Comparison of ENCODE assay signal across 16 mouse cellular contexts in the genomic region with DNA sequence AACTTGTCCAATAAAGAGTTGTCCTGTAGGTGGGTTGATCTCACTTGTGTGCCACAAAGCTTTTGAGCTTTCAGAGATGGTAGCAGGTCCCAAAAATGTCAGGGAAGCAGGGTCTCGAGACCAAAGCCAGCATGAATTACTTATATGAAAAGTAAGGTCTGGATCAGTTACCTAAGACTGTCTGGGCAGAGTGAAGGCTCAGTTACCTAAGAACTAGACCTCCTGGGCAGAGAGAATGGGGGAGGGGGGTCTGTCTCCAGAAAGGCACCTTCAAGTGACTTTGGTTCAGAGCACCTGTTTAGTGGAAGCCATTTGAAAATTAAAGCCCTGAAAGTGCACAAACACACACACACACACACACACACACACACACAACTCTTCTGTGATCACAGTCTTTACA. TPM values are rescaled to one million over a fixed set of nuclear protein-coding genes. Genes with fewer than 3 reads are reported as not detected.
DNase-seq lines count a peak whose midpoint lies in the region; ATAC-seq and TF ChIP-seq lines count a peak whose summit lies in the region.
"Had no signal": no experiment of that assay in that cellular context is flagged by ENCODE, and none has a peak within 500 bp of the region (broad histone marks: within the 10 kb centered on the region; RNA-seq: fewer than 3 reads in every experiment).

No protein-coding gene starts in this region.

- peaks cover 34% of the 10 kb centered on the region for H3K4me1 ChIP-seq in embryonic facial prominence, embryonic 12.5 days
- H3K4me1 ChIP-seq in embryonic facial prominence, embryonic 10.5 days = peaks cover 55% of the 10 kb centered on the region
- peaks cover 22% of the 10 kb centered on the region; the same call in 1 of the 2 replicates for H3K4me1 ChIP-seq in kidney, postnatal 0 days (replicated peaks; ENCODE audit: insufficient read depth, low read length)
- H3K4me1 ChIP-seq in kidney, adult 2 months (ENCODE audit: control insufficient read depth, insufficient read depth, low read length) = peaks cover 18% of the 10 kb centered on the region
- H3K4me1 ChIP-seq in hindbrain, embryonic 13.5 days (replicated peaks) = peaks cover 41% of the 10 kb centered on the region

- TF ChIP-seq CTCF in kidney, postnatal 0 days (IDR thresholded peaks at IDR 0.05; ENCODE audit: low read depth) = no peak
- no peak for TF ChIP-seq CTCF in kidney, adult 2 months (conservative IDR thresholded peaks at IDR 0.05; ENCODE audit: insufficient read depth, insufficient read length, low read depth, low read length)

- H3K9ac ChIP-seq in embryonic facial prominence, embryonic 12.5 days = no peak overlapping the region
- H3K9ac ChIP-seq in kidney, postnatal 0 days (ENCODE audit: low read depth, low read length) = no peak overlapping the region
- no peak overlapping the region for H3K9ac ChIP-seq in hindbrain, embryonic 13.5 days

- 81% methylated on average over 1 of the region's 1 CpGs for WGBS in embryonic facial prominence, embryonic 12.5 days
- WGBS in embryonic facial prominence, embryonic 10.5 days = 84% methylated on average over 1 of the region's 1 CpGs
- 55% methylated on average over 1 of the region's 1 CpGs for WGBS in kidney, postnatal 0 days
- 85% methylated on average over 1 of the region's 1 CpGs for WGBS in kidney, adult 2 months
- WGBS in hindbrain, embryonic 13.5 days = 81% methylated on average over 1 of the region's 1 CpGs

- no peak for TF ChIP-seq POLR2A in kidney, adult 2 months (IDR thresholded peaks at IDR 0.05; ENCODE audit: low read depth, low read length)

- H3K9me3 ChIP-seq in embryonic facial prominence, embryonic 12.5 days = no peaks in the 10 kb centered on the region
- no peaks in the 10 kb centered on the region for H3K9me3 ChIP-seq in embryonic facial prominence, embryonic 10.5 days
- no peaks in the 10 kb centered on the region for H3K9me3 ChIP-seq in kidney, postnatal 0 days (replicated peaks; ENCODE audit: low read length)
- no peaks in the 10 kb centered on the region for H3K9me3 ChIP-seq in hindbrain, embryonic 13.5 days

- no peak for ATAC-seq in embryonic facial prominence, embryonic 12.5 days (ENCODE audit: insufficient number of reproducible peaks, insufficient read depth, low FRiP score, low TSS enrichment)
- ATAC-seq in kidney, postnatal 0 days (replicated peaks; ENCODE audit: low FRiP score, low read depth) = no peak
- ATAC-seq in hindbrain, embryonic 13.5 days (ENCODE audit: low FRiP score) = no peak
- ATAC-seq: inflammation-experienced regulatory T-cells, adult 6 months had no signal

- H3K27ac ChIP-seq in embryonic facial prominence, embryonic 12.5 days = peak overlapping the region; percentile 58; the same call in 1 of the 2 replicates
- H3K27ac ChIP-seq in embryonic facial prominence, embryonic 10.5 days (replicated peaks) = no peak overlapping the region
- H3K27ac ChIP-seq in kidney, postnatal 0 days = peak overlapping the region; percentile 66
- H3K27ac ChIP-seq in kidney, adult 2 months (ENCODE audit: insufficient read depth, low read depth, low read length) = no peak overlapping the region
- no peak overlapping the region for H3K27ac ChIP-seq in hindbrain, embryonic 13.5 days
- H3K27ac ChIP-seq: heart, adult 2 months; layer of hippocampus, adult 2 months had no signal

- H3K4me3 ChIP-seq in embryonic facial prominence, embryonic 12.5 days = no peak overlapping the region
- H3K4me3 ChIP-seq in embryonic facial prominence, embryonic 10.5 days = no peak overlapping the region
- no peak overlapping the region for H3K4me3 ChIP-seq in kidney, postnatal 0 days (replicated peaks; ENCODE audit: low read depth, low read length)
- H3K4me3 ChIP-seq in kidney, adult 2 months (ENCODE audit: insufficient read depth, low read depth, low read length) = no peak overlapping the region
- H3K4me3 ChIP-seq in hindbrain, embryonic 13.5 days = no peak overlapping the region
- H3K4me3 ChIP-seq: heart, adult 2 months; layer of hippocampus, adult 2 months had no signal

- no peak for DNase-seq in embryonic facial prominence, embryonic 10.5 days (ENCODE audit: low spot score)
- DNase-seq in kidney, postnatal 0 days (ENCODE audit: low spot score) = no peak
- no peak for DNase-seq in kidney, adult 2 months
- DNase-seq in thymus, postnatal 14 days = peak; percentile 2
- no peak for DNase-seq in thymus, adult 18-20 months
- no peak for DNase-seq in spleen, adult 18-20 months
- DNase-seq: adrenal gland, adult 8-10 months; cerebellum, adult 2 months; heart, adult 2 months; thymus, postnatal 25 days had no signal

- H3K4me2 ChIP-seq in embryonic facial prominence, embryonic 12.5 days (replicated peaks) = no peak overlapping the region
- H3K4me2 ChIP-seq in kidney, postnatal 0 days (ENCODE audit: low read length) = no peak overlapping the region
- no peak overlapping the region for H3K4me2 ChIP-seq in hindbrain, embryonic 13.5 days

- no peaks in the 10 kb centered on the region for H3K36me3 ChIP-seq in embryonic facial prominence, embryonic 12.5 days
- peaks cover 7% of the 10 kb centered on the region for H3K36me3 ChIP-seq in embryonic facial prominence, embryonic 10.5 days (replicated peaks)
- H3K36me3 ChIP-seq in kidney, postnatal 0 days (ENCODE audit: insufficient read depth, low read length) = no peaks in the 10 kb centered on the region
- H3K36me3 ChIP-seq in kidney, adult 2 months (ENCODE audit: control insufficient read depth, insufficient read depth, low read length) = no peaks in the 10 kb centered on the region
- no peaks in the 10 kb centered on the region for H3K36me3 ChIP-seq in hindbrain, embryonic 13.5 days

- H3K27me3 ChIP-seq in embryonic facial prominence, embryonic 12.5 days = no peaks in the 10 kb centered on the region
- H3K27me3 ChIP-seq in embryonic facial prominence, embryonic 10.5 days (replicated peaks; ENCODE audit: low read depth, poor library complexity, severe bottlenecking) = 0 out of 2 replicates have a peak, but pooled peaks cover 11% of the 10 kb centered on the region
- no peaks in the 10 kb centered on the region for H3K27me3 ChIP-seq in kidney, postnatal 0 days (ENCODE audit: insufficient read depth, low read length)
- no peaks in the 10 kb centered on the region for H3K27me3 ChIP-seq in kidney, adult 2 months (replicated peaks; ENCODE audit: control insufficient read depth, insufficient read depth, low read length)
- H3K27me3 ChIP-seq in hindbrain, embryonic 13.5 days = no peaks in the 10 kb centered on the region

RNA-seq across cellular contexts. Expression of a gene that starts 1.6 kb away (rescaled TPM):
- 71.5 and 75.1 TPM in 2 replicates for polyA plus RNA-seq in embryonic facial prominence, embryonic 12.5 days (2016; fragmentation: Nextera tagmentation; extraction: Ambion mirVana)
- polyA plus RNA-seq in embryonic facial prominence, embryonic 10.5 days (2016; fragmentation: Nextera tagmentation; extraction: Ambion mirVana) = 35.9 and 37.1 TPM in 2 replicates
- 42.7 and 44.6 TPM in 2 replicates for polyA plus RNA-seq in kidney, postnatal 0 days (2015; fragmentation: Nextera tagmentation; extraction: Ambion mirVana)
- polyA plus RNA-seq in kidney, adult 2 months (2012; rRNA removed) = 70.0 and 77.9 TPM in 2 replicates
- 14.3 and 16.0 TPM in 2 replicates for polyA plus RNA-seq in hindbrain, embryonic 13.5 days (2015; fragmentation: Nextera tagmentation; extraction: Ambion mirVana)

RNA-seq across cellular contexts. Expression of a gene that starts 2.1 kb away (rescaled TPM):
- polyA plus RNA-seq in embryonic facial prominence, embryonic 12.5 days (2016; fragmentation: Nextera tagmentation; extraction: Ambion mirVana) = 0.24 and 0.47 TPM in 2 replicates
- 0.21 and 0.28 TPM in 2 replicates for polyA plus RNA-seq in embryonic facial prominence, embryonic 10.5 days (2016; fragmentation: Nextera tagmentation; extraction: Ambion mirVana)
- 0.49 and 0.59 TPM in 2 replicates for polyA plus RNA-seq in kidney, postnatal 0 days (2015; fragmentation: Nextera tagmentation; extraction: Ambion mirVana)
- polyA plus RNA-seq in kidney, adult 2 months (2012; rRNA removed) = 0.02 and 0.03 TPM in 2 replicates
- polyA plus RNA-seq in hindbrain, embryonic 13.5 days (2015; fragmentation: Nextera tagmentation; extraction: Ambion mirVana) = 0.12 and 0.21 TPM in 2 replicates

RNA-seq across cellular contexts. Expression of a gene that starts 18.4 kb away (rescaled TPM):
- polyA plus RNA-seq in embryonic facial prominence, embryonic 12.5 days (2016; fragmentation: Nextera tagmentation; extraction: Ambion mirVana) = 315 and 316 TPM in 2 replicates
- 419 and 430 TPM in 2 replicates for polyA plus RNA-seq in embryonic facial prominence, embryonic 10.5 days (2016; fragmentation: Nextera tagmentation; extraction: Ambion mirVana)
- polyA plus RNA-seq in kidney, postnatal 0 days (2015; fragmentation: Nextera tagmentation; extraction: Ambion mirVana) = 223 and 251 TPM in 2 replicates
- polyA plus RNA-seq in kidney, adult 2 months (2012; rRNA removed) = 52.5 and 66.9 TPM in 2 replicates
- polyA plus RNA-seq in hindbrain, embryonic 13.5 days (2015; fragmentation: Nextera tagmentation; extraction: Ambion mirVana) = 339 and 341 TPM in 2 replicates

RNA-seq across cellular contexts. Expression of a gene that starts 18.5 kb away (rescaled TPM):
- polyA plus RNA-seq in embryonic facial prominence, embryonic 12.5 days (2016; fragmentation: Nextera tagmentation; extraction: Ambion mirVana) = 63.3 and 67.0 TPM in 2 replicates
- 85.3 and 92.0 TPM in 2 replicates for polyA plus RNA-seq in embryonic facial prominence, embryonic 10.5 days (2016; fragmentation: Nextera tagmentation; extraction: Ambion mirVana)
- 40.6 and 45.1 TPM in 2 replicates for polyA plus RNA-seq in kidney, postnatal 0 days (2015; fragmentation: Nextera tagmentation; extraction: Ambion mirVana)
- polyA plus RNA-seq in kidney, adult 2 months (2012; rRNA removed) = 11.7 TPM in 2 replicates
- 37.4 and 38.3 TPM in 2 replicates for polyA plus RNA-seq in hindbrain, embryonic 13.5 days (2015; fragmentation: Nextera tagmentation; extraction: Ambion mirVana)

RNA-seq across cellular contexts. Expression of a gene that starts 27.3 kb away (rescaled TPM):
- not detected in 2 replicates for polyA plus RNA-seq in embryonic facial prominence, embryonic 12.5 days (2016; fragmentation: Nextera tagmentation; extraction: Ambion mirVana)
- polyA plus RNA-seq in embryonic facial prominence, embryonic 10.5 days (2016; fragmentation: Nextera tagmentation; extraction: Ambion mirVana) = not detected in 2 replicates
- not detected in 2 replicates for polyA plus RNA-seq in kidney, postnatal 0 days (2015; fragmentation: Nextera tagmentation; extraction: Ambion mirVana)
- 0.16 TPM in 1 of 2 replicates, not detected in the other for polyA plus RNA-seq in kidney, adult 2 months (2012; rRNA removed)
- not detected in 2 replicates for polyA plus RNA-seq in hindbrain, embryonic 13.5 days (2015; fragmentation: Nextera tagmentation; extraction: Ambion mirVana)
- polyA plus RNA-seq: cerebellum, adult 2 months; forebrain, embryonic 11.5 days; heart, adult 2 months; inflammation-experienced regulatory T-cells, adult 6 months; liver, embryonic 16.5 days had no signal

Comparison
In these comparisons a context has a peak if more than half of its experiments do, and no peak if none do; other contexts are left out.
1. H3K27ac ChIP-seq: peak in embryonic facial prominence, embryonic 12.5 days (single experiment) and kidney, postnatal 0 days (single experiment); none in embryonic facial prominence, embryonic 10.5 days (single experiment), kidney, adult 2 months (single experiment) and hindbrain, embryonic 13.5 days (single experiment).